Mouse (Mus musculus) gastrocnemius, postnatal 10 days (tissue): Measurements from ENCODE around the gene Celf2. TPM values are rescaled to one million over a fixed set of nuclear protein-coding genes. Genes with fewer than 3 reads are reported as not detected.

Source experiments
- DNase-seq: peaks from one replicate; pipeline ENCODE4 v3.0.0; 2021; ENCODE audit warnings: mixed read lengths
- total RNA-seq, 2 experiments: library from RNA; stranded (reverse); gene quantifications; 2 replicates each; pipeline ENCODE4 v1.2.3; 2021

Celf2 gene
- total RNA-seq, 2 experiments from 2014 or later: 73.2 to 82.2 TPM

- no peak for DNase-seq
Measured at GRCm38 (mm10) chr2:6730860-6731259, 778.5 kb downstream of the Celf2 start.

GRCm38 (mm10) chr2:6729984-6730383, 779.4 kb downstream of the Celf2 start:
- no peak for DNase-seq

GRCm38 (mm10) chr2:6728840-6729252, 780.5 kb downstream of the Celf2 start:
- DNase-seq: peak; percentile 19

GRCm38 (mm10) chr2:6727366-6727765, 782.0 kb downstream of the Celf2 start:
- no peak for DNase-seq

GRCm38 (mm10) chr2:6726071-6726470, 783.3 kb downstream of the Celf2 start:
- peak; percentile 18 for DNase-seq

- DNase-seq: no peak
Measured at GRCm38 (mm10) chr2:6723602-6724001, 785.8 kb downstream of the Celf2 start.

GRCm38 (mm10) chr2:6721460-6722401, 787.6 kb downstream of the Celf2 start:
- peak; percentile 22 for DNase-seq

- DNase-seq: peak; percentile 50
Measured at GRCm38 (mm10) chr2:6720753-6721459, 788.5 kb downstream of the Celf2 start.

GRCm38 (mm10) chr2:6718864-6719263, 790.5 kb downstream of the Celf2 start:
- DNase-seq: no peak

GRCm38 (mm10) chr2:6717953-6718352, 791.4 kb downstream of the Celf2 start:
- no peak for DNase-seq

- no peak for DNase-seq
Measured at GRCm38 (mm10) chr2:6715562-6715961, 793.8 kb downstream of the Celf2 start.

GRCm38 (mm10) chr2:6713529-6713928, 795.8 kb downstream of the Celf2 start:
- DNase-seq: no peak

- no peak for DNase-seq
Measured at GRCm38 (mm10) chr2:6710687-6711430, 798.5 kb downstream of the Celf2 start.

GRCm38 (mm10) chr2:6707959-6708519, 801.3 kb downstream of the Celf2 start:
- DNase-seq: no peak

- no peak for DNase-seq
Measured at GRCm38 (mm10) chr2:6707276-6707675, 802.1 kb downstream of the Celf2 start.

GRCm38 (mm10) chr2:6705929-6706739, 803.2 kb downstream of the Celf2 start:
- no peak for DNase-seq

- DNase-seq: no peak
Measured at GRCm38 (mm10) chr2:6705475-6705874, 803.9 kb downstream of the Celf2 start.

- DNase-seq: no peak
Measured at GRCm38 (mm10) chr2:6704804-6705203, 804.6 kb downstream of the Celf2 start.

- no peak for DNase-seq
Measured at GRCm38 (mm10) chr2:6704342-6704741, 805.0 kb downstream of the Celf2 start.

GRCm38 (mm10) chr2:6696326-6696725, 813.0 kb downstream of the Celf2 start:
- DNase-seq: no peak

GRCm38 (mm10) chr2:6695353-6695951, 813.9 kb downstream of the Celf2 start:
- no peak for DNase-seq
